ENCODE assay signal across 6 mouse cellular contexts in genomic region chr10:83119461-83119860, GRCm38 (mm10).
DNase-seq lines count a peak whose midpoint lies in the region; ATAC-seq and TF ChIP-seq lines count a peak whose summit lies in the region.
"Not testable (repeated sequence)": the region's sequence is repeated elsewhere in the genome, so short reads cannot be mapped to it uniquely, and the experiment has no call there.

No protein-coding gene starts in this region.

- not testable (repeated sequence) for TF ChIP-seq CTCF in midbrain, postnatal 0 days (IDR thresholded peaks at IDR 0.05)

- peaks cover 23% of the 10 kb centered on the region for H3K4me1 ChIP-seq in brown adipose tissue, adult 24 weeks (ENCODE audit: control insufficient read depth, insufficient read depth, insufficient read length, low read length)
- H3K4me1 ChIP-seq in midbrain, postnatal 0 days (ENCODE audit: insufficient read depth, low read length), result peaks cover 15% of the 10 kb centered on the region
- peaks cover 33% of the 10 kb centered on the region; the same call in 1 of the 2 replicates for H3K4me1 ChIP-seq in stomach, embryonic 15.5 days

- H3K4me2 ChIP-seq in midbrain, postnatal 0 days (ENCODE audit: low read depth, low read length, poor library complexity, severe bottlenecking); stomach, embryonic 15.5 days: not testable (repeated sequence)

- not testable (repeated sequence) for H3K36me3 ChIP-seq in midbrain, postnatal 0 days (ENCODE audit: insufficient read depth, low read length); stomach, embryonic 15.5 days

- 0 out of 2 replicates have a peak overlapping the region, but pooled peaks have one; percentile 4 for H3K9ac ChIP-seq in midbrain, postnatal 0 days (replicated peaks; ENCODE audit: low read length, poor library complexity, severe bottlenecking)
- not testable (repeated sequence) for H3K9ac ChIP-seq in stomach, embryonic 15.5 days

- H3K27ac ChIP-seq in brown adipose tissue, adult 24 weeks (replicated peaks; ENCODE audit: low read depth, low read length), result peak overlapping the region; percentile 94
- H3K27ac ChIP-seq in midbrain, postnatal 0 days (ENCODE audit: low read depth, low read length); stomach, embryonic 15.5 days: not testable (repeated sequence)

- not testable (repeated sequence) for H3K27me3 ChIP-seq in midbrain, postnatal 0 days (ENCODE audit: insufficient read depth, low read length); stomach, embryonic 15.5 days (replicated peaks)

- not testable (repeated sequence) for H3K9me3 ChIP-seq in midbrain, postnatal 0 days (ENCODE audit: low read length); stomach, embryonic 15.5 days

- WGBS in midbrain, postnatal 0 days, result 83% methylated on average over 8 of the region's 8 CpGs
- 80% methylated on average over 8 of the region's 8 CpGs for WGBS in stomach, embryonic 15.5 days

- ATAC-seq in midbrain, postnatal 0 days (ENCODE audit: low FRiP score), result not testable (repeated sequence)
- 0 out of 2 replicates have a peak, but pooled peaks have one; percentile 8 for ATAC-seq in stomach, embryonic 15.5 days (ENCODE audit: insufficient read depth, low FRiP score, low read depth)

- peak; percentile 39 for DNase-seq in ZHBTc4 (ENCODE audit: low read depth, low spot score)
- peak; percentile 67 for DNase-seq in adrenal gland, adult 2 months
- DNase-seq in adrenal gland, postnatal 10 days, result peak; percentile 47
- not testable (repeated sequence) for DNase-seq in midbrain, postnatal 0 days (ENCODE audit: low spot score)

- H3K4me3 ChIP-seq in brown adipose tissue, adult 24 weeks (ENCODE audit: insufficient read depth, low read depth, low read length); midbrain, postnatal 0 days (ENCODE audit: low read depth, low read length); stomach, embryonic 15.5 days (replicated peaks): not testable (repeated sequence)
